Mouse (Mus musculus) fibroblast of lung, adult 2 months (primary cell): ENCODE measurements at regions not wholly inside any gene's neighbourhood (a gene's known extent, or its start where the extent isn't known, plus 50 kb on each side); places are given as distances from the start of the nearest gene placed in this dataset.
"Not testable (repeated sequence)": the region's sequence is repeated elsewhere in the genome, so short reads cannot be mapped to it uniquely, and the experiment has no call there.

ENCODE experiments used
- DNase-seq: peaks from one replicate; pipeline ENCODE4 v3.0.0-alpha.2; 2011; ENCODE audit warnings: low read depth

DNA sequence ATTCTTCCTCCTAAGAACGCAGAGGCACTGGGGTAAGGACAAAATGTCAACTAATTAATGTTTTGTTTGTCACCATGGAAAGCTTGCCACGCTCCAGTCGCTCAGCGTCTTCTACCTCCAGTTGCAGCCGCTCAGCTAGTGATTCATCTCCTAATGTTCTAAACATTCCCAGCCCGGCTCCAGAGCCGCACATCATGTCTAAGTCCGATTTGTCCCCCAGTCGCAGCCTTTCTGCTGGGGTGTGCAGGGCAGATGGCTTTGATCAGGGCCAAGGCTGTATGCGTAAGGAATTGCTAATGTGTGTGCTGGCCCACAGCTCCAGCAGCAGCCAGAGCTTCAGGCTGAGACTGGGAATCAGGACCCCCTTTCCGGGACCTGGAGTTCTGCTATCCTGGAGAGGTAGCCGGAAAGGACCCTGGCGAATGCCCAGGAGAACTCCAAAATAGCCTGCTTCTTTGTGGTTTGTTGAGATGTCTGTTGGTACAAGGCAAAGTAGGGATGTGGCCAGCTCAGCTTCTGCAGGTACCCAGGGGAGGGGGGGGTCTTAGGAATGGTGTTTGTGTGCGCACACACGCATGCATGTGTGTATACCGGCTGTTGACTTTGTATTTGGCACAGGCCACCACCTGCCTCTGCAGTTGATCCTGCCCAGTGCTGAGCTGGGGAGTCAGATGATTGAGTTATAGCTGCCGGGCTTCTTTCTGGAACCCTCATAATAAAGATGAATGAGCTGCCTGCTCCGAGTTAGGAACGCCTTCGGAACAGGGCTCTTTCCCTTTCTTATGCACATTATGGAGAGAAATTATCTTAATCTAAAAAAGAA is 143.0 kb upstream of the Kcng1 start:
- DNase-seq = no peak

DNA sequence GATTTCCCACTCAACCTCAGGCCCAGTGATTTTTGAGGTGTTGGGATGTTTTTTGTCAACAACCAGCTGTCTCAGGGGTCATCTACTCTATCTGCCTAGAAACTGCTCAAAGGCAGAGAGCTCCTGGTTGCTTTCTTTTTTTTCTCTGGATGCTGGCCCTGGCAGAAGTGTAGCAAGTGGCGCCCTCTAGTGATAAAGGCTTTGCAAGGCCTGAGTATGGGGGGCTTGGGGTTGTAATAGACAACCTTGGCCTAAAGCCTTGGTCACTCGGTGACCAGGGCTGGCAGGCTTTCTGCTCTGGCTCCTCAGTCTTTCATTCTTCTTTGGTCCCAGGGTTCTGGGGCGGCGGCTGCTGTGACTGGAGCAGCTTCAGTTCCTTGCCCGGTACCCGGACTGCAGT is 142.0 kb upstream of the Kcng1 start:
- DNase-seq = no peak

DNA sequence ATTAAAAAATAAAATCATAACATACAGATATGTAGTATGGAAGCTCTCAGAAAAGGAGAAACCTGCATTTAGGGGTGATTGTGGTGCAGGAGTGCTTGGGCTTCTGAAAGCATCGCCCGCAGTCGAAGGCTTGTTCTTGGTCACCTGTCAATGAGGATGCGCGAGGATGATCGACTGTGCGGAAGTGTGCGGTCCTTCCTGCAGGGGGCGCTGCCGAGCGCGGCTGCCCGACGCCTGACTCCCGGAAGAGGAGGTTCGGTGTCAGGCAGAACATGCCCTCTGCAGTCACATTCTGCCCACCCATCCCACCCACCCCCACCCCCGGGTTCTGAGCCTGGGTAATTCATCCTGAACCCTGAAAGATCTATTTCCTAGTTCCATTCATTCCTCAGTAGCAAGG is 133.6 kb upstream of the Kcng1 start:
- DNase-seq = no peak

DNA sequence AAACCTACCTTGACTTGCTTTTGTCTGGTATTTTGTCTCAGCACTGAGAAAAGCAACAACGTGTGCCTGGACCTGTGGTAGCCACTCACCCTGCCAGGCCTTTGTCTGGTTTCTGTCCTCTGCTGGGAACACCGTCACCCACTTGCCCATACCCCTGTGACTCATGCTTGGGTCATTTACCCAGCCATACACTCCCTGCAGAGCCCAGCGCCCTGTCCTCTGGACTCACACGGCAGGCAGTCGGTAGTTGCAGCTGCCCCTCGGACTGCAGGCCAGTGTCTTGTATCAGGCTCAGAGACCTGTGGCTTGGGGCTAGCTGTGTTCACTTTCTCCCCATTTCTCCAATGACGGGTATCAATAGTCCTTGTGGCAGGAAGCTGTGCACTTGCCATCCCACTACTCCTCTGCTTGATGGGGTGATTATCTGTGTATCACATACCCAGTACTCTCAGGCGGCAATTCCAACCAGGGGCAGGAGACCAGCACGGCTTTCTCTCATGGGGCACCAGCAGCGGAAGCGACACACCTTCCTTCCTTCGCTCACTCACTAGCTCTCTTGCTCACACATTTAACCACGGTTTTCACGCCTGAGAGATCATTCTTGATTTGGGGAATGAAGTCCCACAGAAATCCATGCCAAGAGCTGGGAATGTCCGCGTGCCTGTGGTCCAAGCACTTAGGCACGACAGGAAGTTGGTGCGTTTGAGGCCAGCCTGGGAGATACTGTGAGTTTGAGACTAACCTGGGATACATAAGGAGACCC is 132.8 kb upstream of the Kcng1 start:
- no peak for DNase-seq

DNA sequence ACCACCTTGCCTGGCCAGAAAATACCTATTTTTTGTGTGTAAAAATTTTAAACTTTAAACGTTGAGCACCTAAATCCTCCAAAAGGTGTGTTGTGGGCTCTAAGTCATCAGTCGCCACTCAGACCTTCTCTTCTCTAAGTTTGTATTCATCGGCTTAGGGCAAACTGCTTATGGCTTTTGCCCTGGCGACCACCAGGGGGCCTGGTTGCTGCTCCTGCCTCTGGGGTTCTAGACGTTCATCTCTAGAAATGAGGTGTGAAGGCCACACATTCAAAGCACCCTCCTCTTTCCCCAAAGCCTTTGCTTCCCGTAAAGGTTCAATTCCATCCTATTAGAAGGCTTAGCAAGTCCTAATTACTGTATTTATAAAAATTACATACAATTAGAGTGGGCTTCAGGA is 131.3 kb upstream of the Kcng1 start:
- no peak for DNase-seq

DNA sequence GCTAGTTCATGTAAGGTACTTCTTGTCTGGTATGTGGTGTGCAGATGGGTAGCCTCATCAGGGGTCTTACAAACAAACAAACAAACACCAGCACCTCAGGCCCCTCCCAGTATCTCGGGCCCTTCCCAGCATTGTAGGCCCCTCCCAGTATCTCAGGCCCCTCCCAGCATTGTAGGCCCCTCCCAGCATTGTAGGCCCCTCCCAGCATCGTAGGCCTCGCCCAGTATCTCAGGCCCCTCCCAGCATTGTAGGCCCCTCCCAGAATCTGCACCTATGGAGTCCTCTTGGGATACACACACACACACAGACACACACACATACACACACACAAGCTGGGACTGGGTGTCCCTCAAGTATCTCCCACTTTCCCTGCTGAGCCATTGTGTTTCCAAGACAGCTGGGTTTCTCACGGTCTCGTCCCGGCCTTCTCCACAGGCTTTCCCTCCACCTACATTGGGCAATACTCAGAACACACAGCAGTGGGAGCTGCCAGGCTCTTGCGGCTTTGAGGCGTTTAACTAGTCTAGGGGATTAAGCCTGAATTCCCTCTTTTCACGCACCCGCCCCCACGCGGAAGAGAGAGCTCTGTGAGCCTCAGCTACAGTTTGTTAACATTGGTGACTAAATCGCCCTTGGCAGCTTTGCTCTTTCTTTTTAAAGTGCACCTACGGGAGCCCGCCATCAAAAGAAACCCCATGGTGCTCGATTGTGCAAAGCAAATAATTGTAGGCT is 121.4 kb upstream of the Kcng1 start:
- DNase-seq = peak; percentile 15

DNA sequence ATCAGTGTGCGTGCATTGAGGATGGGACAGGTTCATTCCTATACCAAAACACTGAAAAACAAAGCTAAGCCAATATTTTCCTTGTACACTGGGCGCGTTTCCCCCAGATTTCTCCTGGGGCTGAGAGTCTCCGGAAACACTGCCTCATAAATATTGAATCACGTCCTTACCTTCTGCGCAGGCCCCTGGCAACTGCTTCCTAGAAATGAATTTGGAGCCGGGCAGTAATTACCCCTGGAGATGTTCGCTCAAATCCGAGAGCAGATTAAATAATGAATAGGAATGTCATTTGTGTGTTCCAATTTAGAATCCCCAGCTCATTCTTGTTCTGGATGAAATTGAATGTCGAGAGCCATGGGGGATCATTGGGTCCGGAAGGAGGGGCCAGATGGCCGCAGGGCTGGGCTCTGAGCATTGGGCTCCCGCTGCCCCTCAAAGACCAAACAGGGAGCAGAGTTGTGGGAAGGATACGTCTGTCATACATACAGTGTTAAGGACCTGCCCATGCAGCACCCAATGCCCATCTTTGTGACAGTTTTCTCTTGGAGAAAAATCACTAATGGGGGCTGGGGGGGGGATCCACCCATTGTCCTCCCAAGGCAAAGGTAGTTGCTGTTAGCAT is 117.7 kb upstream of the Kcng1 start:
- DNase-seq = no peak

DNA sequence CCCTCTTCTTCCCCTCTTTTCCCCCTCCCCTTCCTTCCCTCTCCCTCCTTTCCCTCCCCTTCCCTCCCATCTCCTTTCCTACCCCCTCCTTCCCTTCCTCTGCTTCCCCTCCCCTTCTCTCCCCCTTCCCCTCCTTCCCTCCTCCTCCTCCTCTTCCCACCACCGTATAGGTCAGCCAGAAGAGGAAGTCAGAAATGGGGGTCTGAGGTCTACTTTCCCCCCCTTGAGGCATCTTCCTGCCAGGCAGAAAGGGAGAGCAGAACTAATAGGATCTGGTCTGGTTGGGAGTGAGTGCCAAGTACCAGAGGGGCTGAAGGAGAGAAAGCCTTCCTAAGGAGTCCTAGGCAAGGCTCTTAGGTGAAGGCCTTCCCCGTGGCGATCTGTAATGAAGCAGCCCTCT is 114.8 kb upstream of the Kcng1 start:
- no peak for DNase-seq

DNA sequence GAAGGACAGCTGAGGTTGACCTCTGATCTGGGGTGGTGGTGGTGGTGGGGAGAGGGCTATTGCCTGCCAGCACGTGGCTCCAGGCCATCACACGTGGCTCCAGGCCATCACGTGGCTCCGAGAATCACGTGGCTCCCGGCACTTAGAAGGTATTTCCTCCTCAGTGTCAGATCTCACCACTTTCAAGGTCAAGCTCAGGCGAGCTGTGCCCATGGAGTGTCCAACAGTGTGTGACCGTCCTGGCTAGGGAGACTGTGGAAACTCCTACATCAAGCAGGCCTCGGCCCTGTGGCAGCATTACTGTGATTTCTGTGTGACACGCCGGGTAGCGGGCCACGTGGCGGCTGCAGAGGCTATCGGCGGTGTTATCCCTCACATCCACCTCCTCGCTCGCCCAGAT is 111.8 kb upstream of the Kcng1 start:
- DNase-seq = no peak

DNA sequence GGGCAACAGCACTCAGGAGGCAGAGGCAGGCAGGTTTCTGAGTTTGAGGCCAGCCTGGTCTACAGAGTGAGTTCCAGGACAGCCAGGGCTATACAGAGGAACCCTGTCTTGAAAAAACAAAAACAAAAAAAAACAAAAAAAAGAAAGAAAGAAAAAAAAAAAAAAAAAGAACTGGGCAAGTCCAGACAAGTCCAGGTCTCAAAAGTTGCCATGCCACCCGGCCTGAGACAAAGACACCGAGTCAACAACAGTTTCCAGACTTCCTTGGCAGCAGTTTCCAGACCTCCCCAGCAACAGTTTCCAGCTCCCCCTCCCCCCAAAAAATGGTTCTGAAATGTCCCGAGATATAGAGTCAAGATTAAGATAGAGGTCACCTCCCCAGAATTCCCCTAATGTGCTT is 110.6 kb upstream of the Kcng1 start:
- DNase-seq = not testable (repeated sequence)

DNA sequence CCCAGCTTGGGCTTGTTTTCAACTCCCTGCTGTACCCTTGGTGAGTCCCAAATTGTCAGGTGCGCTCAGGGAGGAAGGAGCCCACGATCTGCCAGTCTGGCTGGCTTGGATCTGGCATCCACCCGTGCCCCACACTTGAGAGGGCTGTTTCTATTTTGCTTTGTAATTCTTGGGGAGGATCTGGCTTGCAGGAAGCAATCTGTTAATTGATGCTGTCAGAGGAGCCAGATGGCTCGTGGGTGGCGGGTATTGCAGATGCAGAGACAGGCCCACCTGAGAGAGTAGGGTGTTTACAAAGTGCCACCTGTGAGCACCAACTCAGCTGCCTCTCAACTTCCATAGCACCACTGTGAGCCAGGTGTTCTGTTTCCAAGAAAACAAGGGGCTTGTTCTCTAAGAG is 99.1 kb upstream of the Kcng1 start:
- no peak for DNase-seq

DNA sequence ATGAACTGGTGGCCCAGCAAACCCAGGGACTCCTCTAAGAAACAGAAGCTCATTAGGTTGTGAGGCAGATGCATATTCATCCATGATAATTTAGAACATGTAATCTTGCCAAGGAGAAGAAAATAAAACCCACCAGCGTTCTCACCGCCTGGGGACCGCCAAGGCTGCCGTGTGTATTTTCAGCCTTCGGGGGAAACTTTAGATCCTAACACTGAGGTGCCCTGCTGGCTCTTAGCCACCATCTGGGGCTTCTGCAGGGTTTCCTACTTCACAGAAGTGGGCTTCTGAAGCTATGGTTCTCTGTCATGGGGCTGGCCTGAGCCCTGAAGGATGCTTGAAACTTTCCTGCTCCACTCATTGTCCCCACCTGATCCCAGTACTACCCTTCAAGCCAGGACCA is 90.8 kb upstream of the Kcng1 start:
- no peak for DNase-seq

DNA sequence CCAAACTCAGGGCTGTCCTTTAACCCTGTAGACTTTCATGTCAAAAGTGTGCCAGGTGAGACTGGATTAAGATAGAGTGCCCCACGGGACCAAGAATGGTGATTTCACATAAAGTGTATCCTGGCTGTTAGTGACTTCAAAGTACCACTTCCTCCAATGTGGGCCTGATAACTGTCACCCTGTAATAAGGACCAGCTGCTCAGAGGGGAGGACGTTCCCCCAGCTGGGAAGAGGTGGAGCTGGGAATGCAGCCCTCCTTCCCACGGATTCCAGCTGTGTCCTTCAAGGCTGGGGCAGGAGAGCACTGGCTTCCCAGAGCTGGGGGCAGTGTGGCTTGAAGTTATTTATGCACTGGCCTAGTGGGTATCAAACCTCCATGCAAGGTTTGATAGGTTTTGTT is 89.7 kb upstream of the Kcng1 start:
- DNase-seq = no peak

DNA sequence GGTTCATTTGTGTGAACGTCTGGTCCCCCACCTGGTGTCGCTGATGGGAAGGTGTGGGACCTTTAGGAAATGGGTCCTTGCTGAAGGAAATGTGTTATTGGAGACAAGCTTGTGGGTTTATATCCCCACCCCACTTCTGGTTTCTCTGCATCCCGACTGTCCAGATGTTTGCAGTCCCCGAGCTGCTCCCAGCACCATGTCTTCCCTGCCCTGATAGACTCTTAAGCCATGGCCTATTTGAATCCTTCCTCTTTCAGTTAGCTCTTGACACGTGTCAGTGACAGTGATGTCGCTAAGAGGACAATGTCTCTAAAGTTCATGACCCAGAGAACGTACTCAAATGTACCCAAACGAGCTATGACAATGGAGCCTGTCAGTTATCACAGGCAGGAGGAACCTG is 77.7 kb upstream of the Kcng1 start:
- no peak for DNase-seq

DNA sequence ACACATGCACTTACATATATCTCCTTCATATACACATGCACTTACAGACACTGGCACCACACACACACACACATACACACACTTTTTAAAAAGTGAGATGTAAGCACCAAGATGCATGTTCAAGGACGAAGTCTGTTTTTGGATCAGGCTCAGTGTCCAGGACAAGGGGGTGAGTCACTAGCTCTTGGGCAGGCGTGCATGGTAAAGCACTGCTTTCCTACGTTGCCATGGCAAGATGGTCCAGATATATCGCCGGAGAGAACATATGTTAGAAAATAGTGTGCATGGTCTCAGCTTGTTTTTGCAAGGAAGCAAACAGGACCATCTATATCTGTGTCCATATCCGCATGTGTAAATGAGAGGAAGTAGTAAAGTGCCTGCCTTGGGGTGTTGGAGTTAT is 77.0 kb upstream of the Kcng1 start:
- DNase-seq = no peak

DNA sequence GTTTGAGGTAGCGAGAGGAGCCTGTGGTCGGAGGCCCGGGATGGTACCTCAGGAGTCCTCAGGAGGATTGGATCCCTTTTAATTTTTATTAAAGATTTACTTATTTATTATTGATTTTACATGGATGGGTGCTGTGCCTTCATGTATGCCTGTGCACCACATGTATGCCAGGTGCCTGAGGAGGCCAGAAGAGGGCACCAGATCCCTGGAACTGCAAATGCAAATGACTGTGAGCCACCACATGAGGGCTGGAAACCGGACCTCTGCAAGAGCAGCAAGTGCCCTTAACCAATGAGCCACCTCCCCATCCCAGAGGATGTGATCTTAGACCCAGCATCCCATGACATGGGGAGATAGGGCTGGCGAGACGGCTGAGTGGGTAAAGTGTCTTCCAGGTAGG is 76.3 kb upstream of the Kcng1 start:
- no peak for DNase-seq

DNA sequence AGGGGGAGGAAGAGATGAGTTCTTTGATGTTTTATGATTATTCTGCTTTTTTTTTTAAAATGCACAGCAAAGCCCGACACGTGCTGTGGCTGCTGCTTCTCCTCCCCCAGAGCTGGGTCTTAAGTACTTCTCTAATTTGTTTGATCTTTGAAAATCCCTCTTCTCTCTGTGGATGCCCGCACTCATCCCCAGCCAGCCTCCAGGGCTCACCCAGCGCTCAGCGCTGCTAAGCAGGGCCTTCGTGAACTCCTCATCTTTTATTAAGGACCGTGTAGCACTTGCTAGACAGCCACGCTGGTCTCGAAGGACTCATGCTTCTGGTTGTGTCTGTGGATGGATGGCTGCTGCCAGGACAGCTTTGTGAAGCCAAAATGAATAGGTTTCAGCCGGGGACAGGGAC is 72.9 kb upstream of the Kcng1 start:
- no peak for DNase-seq

DNA sequence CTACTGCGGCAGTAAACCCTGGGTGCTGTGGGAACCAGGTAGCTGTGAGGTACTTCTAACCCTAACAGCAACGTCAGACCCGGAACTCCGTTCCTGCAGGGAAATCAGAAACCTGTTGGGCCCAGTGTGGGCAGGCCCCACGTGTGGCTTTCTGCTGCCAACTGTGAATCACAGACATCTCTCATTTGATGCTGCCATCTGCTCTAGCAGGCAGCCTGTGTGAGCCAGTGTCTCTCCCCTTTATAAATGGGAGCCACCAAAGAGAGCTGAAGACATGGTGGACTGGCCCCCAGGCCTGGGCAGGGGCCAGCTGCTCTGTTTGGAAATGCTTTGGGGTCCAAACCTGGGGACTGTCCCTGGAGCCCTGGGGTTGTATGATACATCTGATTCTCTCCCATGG is 71.1 kb upstream of the Kcng1 start:
- no peak for DNase-seq

DNA sequence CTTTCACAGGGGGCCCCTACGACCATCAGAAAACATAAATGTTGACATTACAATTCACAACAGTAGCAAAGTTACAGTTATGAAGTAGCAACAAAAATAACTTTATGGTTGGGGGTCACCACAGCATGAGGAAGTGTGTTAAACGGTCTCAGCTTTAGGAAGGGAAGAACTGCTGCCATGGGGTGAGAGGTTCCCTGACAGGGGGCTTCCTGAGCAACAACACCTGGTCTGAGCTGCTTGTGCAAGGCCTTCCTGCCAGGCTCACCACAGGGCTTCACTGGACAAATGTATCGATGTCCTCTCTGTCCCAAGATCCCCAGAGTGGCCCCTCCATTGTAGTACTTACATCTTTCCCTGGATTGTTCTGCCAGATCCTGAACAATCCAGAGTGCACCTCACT is 70.7 kb upstream of the Kcng1 start:
- no peak for DNase-seq

DNA sequence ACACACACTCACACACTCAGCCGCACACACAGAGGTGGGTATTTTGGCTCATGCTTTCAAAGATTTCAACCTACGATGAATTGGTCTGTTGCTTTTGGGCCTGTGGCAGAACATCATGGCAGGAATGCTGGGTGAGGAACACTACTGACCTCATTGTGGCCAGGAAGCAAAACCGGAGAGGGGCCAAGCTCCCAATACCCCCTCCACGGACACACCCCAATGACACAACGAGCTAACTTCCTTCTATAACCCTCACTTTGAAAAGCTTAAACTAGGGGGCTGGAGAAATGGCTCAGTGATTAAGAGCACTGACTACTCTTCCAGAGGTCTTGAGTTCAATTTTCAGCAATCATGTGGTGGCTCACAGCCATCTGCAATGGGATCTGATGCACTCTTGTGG is 63.8 kb upstream of the Kcng1 start:
- no peak for DNase-seq

DNA sequence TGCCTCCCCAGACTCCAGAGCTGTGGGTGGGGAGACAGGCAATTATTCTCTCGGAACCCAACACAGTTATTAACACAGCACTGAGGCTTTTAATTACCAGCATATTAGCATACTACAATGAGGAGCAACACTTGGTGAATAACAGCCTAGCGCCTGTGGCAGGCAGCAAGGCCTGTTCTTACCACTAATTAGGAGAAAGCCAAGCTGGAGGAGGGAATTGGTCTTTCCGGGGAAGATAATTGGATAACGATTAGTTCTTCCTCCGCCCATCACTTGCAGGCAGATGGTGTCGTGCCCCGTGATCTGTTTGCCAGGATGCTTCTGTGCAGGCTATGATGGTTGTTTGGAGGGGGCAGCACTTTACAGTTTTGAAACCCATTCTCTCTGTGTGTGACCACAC is 62.2 kb upstream of the Kcng1 start:
- no peak for DNase-seq

DNA sequence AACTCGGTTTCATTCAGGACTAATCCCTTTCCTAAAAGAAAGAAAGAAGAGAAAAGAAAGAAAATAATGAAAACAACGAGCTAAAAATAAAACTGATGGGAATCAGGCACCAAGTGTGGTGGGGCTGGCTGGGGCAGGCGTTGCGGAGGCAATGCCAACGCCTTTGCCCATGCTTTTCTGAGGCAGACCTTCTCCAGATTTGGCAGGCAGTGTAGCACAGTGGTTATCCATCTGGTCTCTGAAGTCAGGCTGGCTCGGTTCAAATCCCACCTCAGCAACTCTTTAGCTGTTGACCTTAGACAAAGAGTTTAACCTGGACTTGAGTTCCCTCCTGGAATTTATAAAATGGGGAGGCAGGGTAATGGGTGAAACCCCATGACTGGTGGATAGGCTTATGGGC is 57.3 kb upstream of the Kcng1 start:
- no peak for DNase-seq

DNA sequence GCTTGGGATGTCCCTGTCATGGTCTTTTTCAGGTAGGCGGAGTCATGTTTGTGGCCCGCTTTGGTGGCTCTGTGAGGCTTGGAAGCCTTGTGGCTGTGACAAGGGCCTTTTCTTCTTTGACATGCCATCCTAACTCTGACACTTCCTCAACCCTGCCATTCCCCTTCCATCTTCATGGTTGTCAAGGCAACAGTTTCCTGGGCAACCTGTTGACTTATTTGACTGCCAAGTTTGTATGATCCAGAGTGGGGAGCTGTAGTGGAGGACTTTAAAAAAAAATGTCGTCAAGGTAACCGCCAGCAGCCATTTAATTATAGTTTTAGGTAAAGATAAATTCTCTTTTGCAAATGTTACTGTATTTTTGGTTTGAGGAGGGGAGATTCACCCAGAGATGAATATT is 56.8 kb upstream of the Kcng1 start:
- no peak for DNase-seq
